Mouse (Mus musculus) lung, embryonic 16.5 days (tissue): ENCODE results near the gene Nt5dc2. TPM values are rescaled to one million over a fixed set of nuclear protein-coding genes. Genes with fewer than 3 reads are reported as not detected.
A peak's percentile ranks its signal among the peaks of the same experiment; 100 is the strongest.

ENCODE experiments used
- ATAC-seq: fragments of 200-750 bp; cut with Nextera tagmentation; 2 replicates; pipeline ENCODE4 v1.8.0; 2017; ENCODE audit warnings: low read depth, mild to moderate bottlenecking, moderate library complexity
- H3K27ac ChIP-seq: fragments of 300-500 bp; sonication (generic); 2 replicates; pipeline ENCODE4 v1.5.1; 2014; ENCODE audit warnings: mild to moderate bottlenecking, control low read depth, low read length
- H3K27me3 ChIP-seq: fragments of 300-500 bp; sonication (generic); 2 replicates; pipeline ENCODE4 v1.6.1; 2014; ENCODE audit warnings: low read depth, low read length, mixed read lengths; ENCODE audit not compliant: control insufficient read depth, insufficient read depth
- H3K36me3 ChIP-seq: fragments of 300-500 bp; sonication (generic); 2 replicates; pipeline ENCODE4 v1.6.1; 2014; ENCODE audit warnings: low read length; ENCODE audit not compliant: control insufficient read depth, insufficient read depth
- H3K4me1 ChIP-seq: fragments of 300-500 bp; sonication (generic); replicated peaks from 2 replicates; pipeline ENCODE4 v1.6.1; 2014; ENCODE audit warnings: low read length, mixed read lengths; ENCODE audit not compliant: control insufficient read depth, insufficient read depth
- H3K4me2 ChIP-seq: fragments of 300-500 bp; sonication (generic); 2 replicates; pipeline ENCODE4 v1.6.1; 2014; ENCODE audit warnings: low read depth, low read length, control low read depth
- H3K4me3 ChIP-seq: fragments of 300-500 bp; sonication (generic); 2 replicates; pipeline ENCODE4 v1.5.1; 2014; ENCODE audit warnings: mild to moderate bottlenecking, low read length, control low read depth
- H3K9ac ChIP-seq: fragments of 300-500 bp; sonication (generic); 2 replicates; pipeline ENCODE4 v1.6.1; 2014; ENCODE audit warnings: low read length, control low read depth
- H3K9me3 ChIP-seq: fragments of 300-500 bp; sonication (generic); 2 replicates; pipeline ENCODE4 v1.6.1; 2016; ENCODE audit warnings: low read length; ENCODE audit not compliant: control insufficient read depth
- WGBS: fragments of 180-500 bp; shearing (Covaris S2); extraction: QIAGEN DNeasy Blood & Tissue Kit; methylation state at CpG from one replicate; pipeline ENCODE4 v1.1.7; 2014; 5-methylcytosine and 5-hydroxymethylcytosine counted together
- polyA plus RNA-seq: library from polyadenylated mRNA; unstranded; fragments of >200 nt; fragmentation: Nextera tagmentation; extraction: Ambion mirVana; gene quantifications from 2 replicates; pipeline ENCODE4 v1.2.1, GENCODE M21; 2015

The Nt5dc2 gene
- polyA plus RNA-seq, 1 experiment from 2014 or later: 379 TPM

DNA sequence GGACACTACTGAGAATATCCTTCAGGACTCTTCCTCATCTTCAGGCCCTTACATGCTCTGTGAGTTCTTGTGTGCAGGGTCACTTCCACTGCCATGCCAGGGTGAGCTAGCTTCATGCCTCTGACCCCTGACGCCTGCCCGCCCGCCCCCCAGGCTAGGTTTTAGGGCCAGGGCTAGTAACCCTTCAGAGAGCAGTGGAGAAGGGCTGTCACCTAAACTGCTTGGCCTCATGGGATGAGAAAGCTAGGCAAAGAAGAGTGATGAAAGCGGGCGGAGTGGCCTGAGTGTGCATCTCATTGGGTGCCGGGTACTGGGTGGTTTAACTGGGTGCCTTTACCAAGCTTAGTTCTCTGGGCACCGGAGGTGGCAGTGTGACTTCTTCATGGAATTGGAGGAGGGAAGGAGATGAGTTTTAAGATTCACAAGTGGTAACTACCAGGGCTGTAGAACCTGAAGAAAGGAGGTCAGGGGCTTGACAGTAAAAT, 1.7 kb downstream of the Nt5dc2 start:
- peak overlapping the region; percentile 91 for H3K4me2 ChIP-seq
- H3K4me1 ChIP-seq: peaks cover 40% of the 10 kb centered on the region
- no peaks in the 10 kb centered on the region for H3K27me3 ChIP-seq
- no peak for ATAC-seq
- H3K27ac ChIP-seq: peak overlapping the region; percentile 93
- no peaks in the 10 kb centered on the region for H3K9me3 ChIP-seq
- peak overlapping the region; percentile 94 for H3K4me3 ChIP-seq
- peak overlapping the region; percentile 93 for H3K9ac ChIP-seq
- peaks cover 29% of the 10 kb centered on the region for H3K36me3 ChIP-seq
- 67% methylated on average over 7 of the region's 7 CpGs for WGBS

DNA sequence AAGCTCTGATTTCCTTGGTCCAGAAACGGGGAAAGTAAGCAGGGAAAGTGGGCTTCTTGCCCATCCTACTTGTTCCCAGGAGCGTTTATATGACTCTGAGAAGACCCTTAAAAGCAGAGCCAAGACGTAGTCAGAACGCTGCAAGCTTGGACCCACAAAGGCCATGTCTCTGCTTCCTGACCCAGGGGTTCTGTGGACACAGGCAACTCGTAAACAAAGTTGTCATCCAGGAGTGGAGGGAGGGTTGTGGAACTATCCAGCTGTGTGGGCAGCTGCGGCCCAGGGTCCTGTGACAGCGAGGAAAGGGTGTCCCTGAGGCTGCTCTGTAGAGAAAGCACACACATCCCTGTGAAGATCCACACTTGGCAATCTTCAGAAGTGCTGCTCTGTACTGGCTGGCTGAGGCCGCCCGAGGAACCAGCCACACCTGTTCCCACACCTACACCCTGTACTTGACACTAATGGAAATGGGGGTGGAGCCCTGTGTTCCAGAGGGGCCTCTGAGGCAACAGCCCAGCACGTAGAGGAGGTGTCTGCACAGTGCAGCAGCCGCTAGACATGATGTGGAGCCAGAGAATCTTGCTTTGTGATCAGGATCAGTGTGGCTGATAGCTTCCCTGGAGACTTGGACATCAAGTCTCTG, 2.3 kb downstream of the Nt5dc2 start:
- H3K4me1 ChIP-seq: peaks cover 42% of the 10 kb centered on the region
- peak; percentile 50 for ATAC-seq

DNA sequence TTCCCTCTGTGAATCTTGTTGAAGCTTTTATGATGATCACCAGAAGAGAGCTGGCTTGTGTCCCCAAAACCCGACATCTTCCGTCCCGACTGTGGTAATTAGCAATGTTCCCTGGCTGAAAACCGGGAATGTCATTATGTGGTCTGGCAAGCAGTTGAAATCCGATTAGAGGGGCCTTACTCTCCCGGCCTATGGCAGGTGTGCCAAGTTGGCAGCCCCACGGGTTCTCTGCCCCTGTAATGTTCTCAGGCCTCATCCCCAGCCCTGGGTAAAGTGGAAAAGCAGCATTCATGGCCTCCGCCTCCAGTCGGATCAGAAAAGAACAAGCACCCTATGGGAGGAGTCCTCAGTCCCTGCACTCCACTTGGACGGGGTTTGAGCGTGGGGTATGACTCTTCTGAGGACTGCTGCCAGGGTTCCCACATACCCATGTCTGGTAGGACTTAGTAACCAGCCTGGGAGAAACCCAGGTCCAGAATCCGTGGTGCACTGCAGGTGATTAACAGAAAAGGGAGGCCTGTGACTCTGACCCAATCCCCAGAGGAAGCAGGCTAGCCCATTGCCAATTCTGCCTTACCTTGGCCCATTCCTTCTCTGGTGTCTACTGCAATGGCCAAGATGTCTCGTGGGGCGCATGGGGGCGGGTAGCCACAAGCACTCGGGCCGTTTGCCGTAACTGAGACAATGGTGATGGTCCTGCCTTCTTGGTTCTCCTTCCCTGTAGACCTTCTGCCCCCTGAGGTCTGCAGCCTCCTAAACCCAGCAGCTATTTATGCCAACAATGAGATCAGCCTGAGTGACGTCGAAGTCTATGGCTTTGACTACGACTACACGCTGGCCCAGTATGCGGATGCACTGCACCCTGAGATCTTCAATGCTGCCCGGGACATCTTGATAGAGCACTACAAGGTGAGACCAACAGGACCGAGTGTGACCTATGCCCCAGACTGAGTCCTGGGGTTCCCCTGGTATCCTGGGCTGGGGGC, 3.5 kb downstream of the Nt5dc2 start:
- no peak for ATAC-seq
- Histone ChIP-seq H3K4me3 (peak overlapping the region; percentile 94; the same call in 1 of the 2 replicates), H3K27ac (peak overlapping the region; percentile 89), H3K9me3 (no peaks in the 10 kb centered on the region), H3K36me3 (peaks cover 43% of the 10 kb centered on the region), H3K4me2 (peak overlapping the region; percentile 91), H3K27me3 (no peaks in the 10 kb centered on the region), H3K4me1 (peaks cover 42% of the 10 kb centered on the region), H3K9ac (peak overlapping the region; percentile 93; the same call in 1 of the 2 replicates)
- 78% methylated on average over 25 of the region's 25 CpGs for WGBS

More for the DNA sequence above, 2.3 kb downstream of the Nt5dc2 start:
- no peaks in the 10 kb centered on the region for H3K9me3 ChIP-seq
- 24% methylated on average over 11 of the region's 11 CpGs for WGBS
- H3K9ac ChIP-seq: peak overlapping the region; percentile 93
- H3K4me3 ChIP-seq: peak overlapping the region; percentile 94
- peaks cover 34% of the 10 kb centered on the region for H3K36me3 ChIP-seq
- H3K27ac ChIP-seq: peak overlapping the region; percentile 89
- no peaks in the 10 kb centered on the region for H3K27me3 ChIP-seq
- H3K4me2 ChIP-seq: peak overlapping the region; percentile 91

DNA sequence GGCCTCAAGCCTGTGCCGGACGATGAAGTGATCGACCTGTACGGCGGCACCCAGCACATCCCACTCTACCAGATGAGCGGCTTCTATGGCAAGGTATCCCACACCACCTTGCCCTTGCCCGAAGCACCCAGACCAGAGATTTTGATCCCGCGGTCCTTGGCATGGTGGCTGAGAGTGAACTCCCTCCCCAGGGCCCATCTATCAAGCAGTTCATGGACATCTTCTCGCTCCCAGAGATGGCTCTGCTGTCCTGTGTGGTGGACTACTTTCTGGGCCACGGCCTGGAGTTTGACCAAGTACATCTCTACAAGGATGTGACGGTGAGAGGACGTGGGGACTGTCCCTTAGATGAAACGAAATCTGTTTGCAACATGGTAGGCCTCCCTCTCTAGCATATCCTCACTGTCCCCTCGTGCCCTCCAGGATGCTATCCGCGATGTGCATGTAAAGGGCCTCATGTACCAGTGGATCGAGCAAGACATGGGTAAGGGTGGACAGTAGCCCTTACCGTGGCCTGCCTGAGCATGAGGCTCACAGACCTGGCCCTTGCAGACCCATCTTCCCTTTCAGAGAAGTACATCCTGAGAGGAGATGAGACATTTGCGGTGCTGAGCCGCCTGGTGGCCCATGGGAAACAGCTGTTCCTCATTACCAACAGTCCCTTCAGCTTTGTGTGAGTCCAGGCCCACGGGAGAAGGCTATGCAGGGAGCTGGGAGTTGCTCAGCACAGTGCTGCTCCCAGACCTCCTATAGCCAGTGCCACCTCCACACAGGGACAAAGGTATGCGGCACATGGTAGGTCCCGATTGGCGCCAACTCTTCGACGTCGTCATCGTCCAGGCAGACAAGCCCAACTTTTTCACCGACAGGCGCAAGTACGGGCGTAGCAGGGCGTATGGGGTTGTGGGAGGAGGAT, 4.9 kb downstream of the Nt5dc2 start:
- no peak overlapping the region for H3K27ac ChIP-seq
- no peaks in the 10 kb centered on the region for H3K27me3 ChIP-seq
- H3K4me2 ChIP-seq: no peak overlapping the region
- 89% methylated on average over 34 of the region's 34 CpGs for WGBS
- H3K9me3 ChIP-seq: no peaks in the 10 kb centered on the region
- peaks cover 52% of the 10 kb centered on the region for H3K36me3 ChIP-seq
- H3K9ac ChIP-seq: no peak overlapping the region
- H3K4me1 ChIP-seq: peaks cover 35% of the 10 kb centered on the region
- no peak for ATAC-seq
- H3K4me3 ChIP-seq: no peak overlapping the region

DNA sequence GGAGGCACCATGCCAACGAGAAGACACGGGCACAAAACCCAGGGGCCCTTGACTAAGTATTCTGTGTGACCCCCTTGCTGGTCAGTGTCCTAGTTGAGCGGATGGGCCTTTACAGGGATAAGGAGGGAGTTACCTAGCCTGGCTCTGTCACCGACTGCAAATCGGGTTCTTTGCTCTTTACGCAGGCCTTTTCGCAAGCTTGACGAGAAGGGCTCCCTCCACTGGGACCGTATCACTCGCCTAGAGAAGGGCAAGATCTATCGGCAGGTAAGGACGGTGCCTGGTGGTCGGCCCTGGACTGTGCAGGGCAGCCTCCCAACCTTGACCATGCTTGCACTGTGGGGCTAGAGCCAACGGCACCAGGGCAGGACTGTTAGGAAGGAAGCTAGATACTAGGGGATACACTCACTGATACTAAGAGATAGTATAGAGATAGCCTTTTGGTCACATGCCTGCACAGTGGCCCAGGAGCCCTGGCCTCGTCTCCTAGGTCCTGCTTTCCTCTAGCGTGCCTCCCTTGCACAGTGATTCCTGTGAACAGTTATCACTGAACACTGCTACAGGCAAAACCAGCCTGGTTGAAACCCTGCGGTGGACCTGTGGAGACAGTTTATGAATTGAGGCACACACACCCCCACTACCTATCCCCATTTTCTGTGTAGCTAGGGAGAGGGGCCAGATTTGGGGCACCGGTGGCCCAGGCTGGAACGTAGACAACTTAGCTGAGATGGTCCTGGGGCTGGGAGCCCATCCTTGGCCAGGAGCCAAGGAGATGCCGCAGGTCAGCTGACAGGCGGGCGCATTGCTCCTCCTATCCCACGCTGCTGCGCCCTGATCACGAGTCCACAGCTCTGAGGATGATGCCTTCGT, 5.8 kb downstream of the Nt5dc2 start:
- no peak for ATAC-seq
- Histone ChIP-seq H3K4me1 (peaks cover 35% of the 10 kb centered on the region), H3K9ac (no peak overlapping the region), H3K27ac (0 out of 2 replicates have a peak overlapping the region, but pooled peaks have one; percentile 79), H3K4me2 (no peak overlapping the region), H3K9me3 (no peaks in the 10 kb centered on the region), H3K36me3 (peaks cover 61% of the 10 kb centered on the region), H3K27me3 (no peaks in the 10 kb centered on the region), H3K4me3 (no peak overlapping the region)
- 82% methylated on average over 26 of the region's 26 CpGs for WGBS

DNA sequence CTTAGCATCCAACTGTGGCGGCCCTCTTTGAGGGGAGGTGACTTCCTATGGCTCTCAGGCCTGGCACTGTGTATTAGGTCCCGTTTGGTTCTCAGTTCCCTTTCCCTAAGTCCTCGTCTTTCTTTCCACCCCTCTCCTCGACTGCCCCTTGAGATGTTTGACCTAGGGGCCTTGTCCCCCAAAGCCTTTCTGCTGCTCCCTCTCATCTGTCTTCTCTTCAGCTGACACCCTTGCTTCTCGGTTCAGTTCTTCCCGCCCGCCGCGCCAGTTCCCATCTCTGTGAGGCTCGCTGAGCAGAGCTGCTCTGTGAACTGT, 6.4 kb downstream of the Nt5dc2 start:
- H3K27ac ChIP-seq: peak overlapping the region; percentile 79; the same call in 1 of the 2 replicates
- no peaks in the 10 kb centered on the region for H3K27me3 ChIP-seq
- H3K4me2 ChIP-seq: no peak overlapping the region
- peaks cover 31% of the 10 kb centered on the region for H3K4me1 ChIP-seq
- H3K9ac ChIP-seq: no peak overlapping the region
- no peak overlapping the region for H3K4me3 ChIP-seq
- no peaks in the 10 kb centered on the region for H3K9me3 ChIP-seq
- 60% methylated on average over 10 of the region's 10 CpGs for WGBS
- ATAC-seq: no peak
- H3K36me3 ChIP-seq: peaks cover 66% of the 10 kb centered on the region

DNA sequence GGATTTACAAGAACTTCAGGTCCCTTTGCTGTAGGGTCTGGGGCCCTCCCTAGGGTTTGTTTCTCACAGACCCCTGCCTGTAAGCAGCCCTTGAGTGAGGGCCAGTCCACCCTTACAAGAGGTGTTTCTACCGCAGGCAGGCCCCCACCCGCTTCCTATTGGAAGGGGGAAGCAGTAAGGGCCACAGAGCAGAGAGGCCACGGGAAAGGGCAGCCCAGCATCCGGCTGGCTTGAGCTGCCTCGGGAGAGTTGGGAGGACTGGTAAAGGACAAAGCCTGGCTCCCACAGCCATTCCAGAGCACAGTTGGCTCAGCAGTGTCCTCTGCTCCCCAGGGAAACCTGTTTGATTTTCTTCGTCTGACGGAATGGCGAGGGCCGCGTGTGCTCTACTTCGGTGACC, 6.9 kb downstream of the Nt5dc2 start:
- Histone ChIP-seq H3K9me3 (no peaks in the 10 kb centered on the region), H3K9ac (no peak overlapping the region), H3K4me1 (peaks cover 25% of the 10 kb centered on the region), H3K36me3 (peaks cover 71% of the 10 kb centered on the region), H3K27me3 (no peaks in the 10 kb centered on the region), H3K4me2 (no peak overlapping the region), H3K27ac (peak overlapping the region; percentile 79), H3K4me3 (no peak overlapping the region)
- WGBS: 72% methylated on average over 10 of the region's 11 CpGs
- ATAC-seq: 0 out of 2 replicates have a peak, but pooled peaks have one; percentile 13

DNA sequence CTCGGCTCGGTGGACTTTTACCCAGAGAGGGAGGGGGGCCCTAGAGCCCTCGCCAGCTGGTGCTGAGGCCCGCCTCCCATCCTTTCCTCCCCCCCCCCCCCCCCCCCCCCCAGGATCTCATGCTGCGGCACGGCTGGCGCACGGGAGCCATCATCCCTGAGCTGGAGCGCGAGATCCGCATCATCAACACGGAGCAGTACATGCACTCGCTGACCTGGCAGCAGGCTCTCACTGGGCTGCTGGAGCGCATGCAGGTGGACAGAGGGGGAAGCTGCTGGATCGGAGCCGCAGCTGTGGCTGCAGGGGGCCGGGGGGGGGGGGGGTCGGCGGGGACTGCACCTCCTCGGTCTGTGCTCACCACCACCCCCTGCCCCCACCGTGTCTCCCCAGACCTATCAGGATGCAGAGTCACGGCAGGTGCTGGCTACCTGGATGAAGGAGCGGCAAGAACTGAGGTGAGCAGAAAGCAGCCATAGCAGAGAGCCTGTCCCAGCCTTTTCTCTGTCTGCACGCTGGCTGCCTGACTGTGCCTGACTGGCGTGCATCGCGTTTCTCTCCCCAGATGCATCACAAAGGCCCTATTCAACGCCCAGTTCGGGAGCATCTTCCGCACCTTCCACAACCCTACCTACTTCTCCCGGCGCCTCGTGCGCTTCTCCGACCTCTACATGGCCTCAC, 7.5 kb downstream of the Nt5dc2 start:
- H3K9ac ChIP-seq: no peak overlapping the region
- peak overlapping the region; percentile 79 for H3K27ac ChIP-seq
- WGBS: 85% methylated on average over 30 of the region's 35 CpGs
- H3K27me3 ChIP-seq: no peaks in the 10 kb centered on the region
- H3K9me3 ChIP-seq: no peaks in the 10 kb centered on the region
- H3K4me1 ChIP-seq: peaks cover 19% of the 10 kb centered on the region
- H3K4me3 ChIP-seq: no peak overlapping the region
- ATAC-seq: no peak
- H3K36me3 ChIP-seq: peaks cover 77% of the 10 kb centered on the region
- no peak overlapping the region for H3K4me2 ChIP-seq
